Mouse (Mus musculus) midbrain, embryonic 14.5 days (tissue): ENCODE data around the gene Mrpl22. TPM values are rescaled to one million over a fixed set of nuclear protein-coding genes. Genes with fewer than 3 reads are reported as not detected.
"Not testable (repeated sequence)": the region's sequence is repeated elsewhere in the genome, so short reads cannot be mapped to it uniquely, and the experiment has no call there.

ENCODE experiments used
- ATAC-seq: fragments of 200-750 bp; cut with Nextera tagmentation; 2 replicates; pipeline ENCODE4 v1.8.0; 2017; ENCODE audit warnings: moderate number of reproducible peaks, moderate library complexity; ENCODE audit not compliant: low FRiP score, low TSS enrichment
- DNase-seq: peaks from one replicate; pipeline ENCODE4 v3.0.0-alpha.2; 2015
- H3K27ac ChIP-seq: fragments of 300-500 bp; sonication (generic); replicated peaks from 2 replicates; pipeline ENCODE4 v1.5.1; 2014; ENCODE audit warnings: mild to moderate bottlenecking, low read depth, low read length, moderate library complexity
- H3K27me3 ChIP-seq: fragments of 300-500 bp; sonication (generic); 2 replicates; pipeline ENCODE4 v1.6.1; 2014; ENCODE audit warnings: low read length, control low read depth, mixed read lengths; ENCODE audit not compliant: control insufficient read depth, insufficient read depth
- H3K36me3 ChIP-seq: fragments of 300-500 bp; sonication (generic); 2 replicates; pipeline ENCODE4 v1.6.1; 2014; ENCODE audit warnings: low read length, control low read depth; ENCODE audit not compliant: control insufficient read depth, insufficient read depth
- H3K4me1 ChIP-seq: fragments of 300-500 bp; sonication (generic); 2 replicates; pipeline ENCODE4 v1.6.1; 2014; ENCODE audit warnings: mild to moderate bottlenecking, antibody characterized with exemption, low read length, control low read depth; ENCODE audit not compliant: control insufficient read depth, insufficient read depth
- H3K4me2 ChIP-seq: fragments of 300-500 bp; sonication (generic); 2 replicates; pipeline ENCODE4 v1.6.1; 2014; ENCODE audit warnings: mild to moderate bottlenecking, low read length, moderate library complexity
- H3K4me3 ChIP-seq: fragments of 300-500 bp; sonication (generic); replicated peaks from 2 replicates; pipeline ENCODE4 v1.5.1; 2014; ENCODE audit warnings: low read depth, low read length
- H3K9ac ChIP-seq: fragments of 300-500 bp; sonication (generic); replicated peaks from 2 replicates; pipeline ENCODE4 v1.6.1; 2014; ENCODE audit warnings: mild to moderate bottlenecking, low read length, moderate library complexity
- H3K9me3 ChIP-seq: fragments of 300-500 bp; sonication (generic); 2 replicates; pipeline ENCODE4 v1.6.1; 2016; ENCODE audit warnings: low read length, control low read depth, mixed read lengths; ENCODE audit not compliant: control insufficient read depth
- WGBS: fragments of 180-500 bp; shearing (Covaris S2); extraction: QIAGEN DNeasy Blood & Tissue Kit; methylation state at CpG from one replicate; pipeline ENCODE4 v1.1.7; 2014; 5-methylcytosine and 5-hydroxymethylcytosine counted together
- polyA plus RNA-seq: library from polyadenylated mRNA; unstranded; fragments of >200 nt; fragmentation: Nextera tagmentation; extraction: Ambion mirVana; gene quantifications from 2 replicates; pipeline ENCODE4 v1.2.1, GENCODE M21; 2014

The Mrpl22 gene
- polyA plus RNA-seq, 1 experiment from 2014 or later = 101 TPM

DNA sequence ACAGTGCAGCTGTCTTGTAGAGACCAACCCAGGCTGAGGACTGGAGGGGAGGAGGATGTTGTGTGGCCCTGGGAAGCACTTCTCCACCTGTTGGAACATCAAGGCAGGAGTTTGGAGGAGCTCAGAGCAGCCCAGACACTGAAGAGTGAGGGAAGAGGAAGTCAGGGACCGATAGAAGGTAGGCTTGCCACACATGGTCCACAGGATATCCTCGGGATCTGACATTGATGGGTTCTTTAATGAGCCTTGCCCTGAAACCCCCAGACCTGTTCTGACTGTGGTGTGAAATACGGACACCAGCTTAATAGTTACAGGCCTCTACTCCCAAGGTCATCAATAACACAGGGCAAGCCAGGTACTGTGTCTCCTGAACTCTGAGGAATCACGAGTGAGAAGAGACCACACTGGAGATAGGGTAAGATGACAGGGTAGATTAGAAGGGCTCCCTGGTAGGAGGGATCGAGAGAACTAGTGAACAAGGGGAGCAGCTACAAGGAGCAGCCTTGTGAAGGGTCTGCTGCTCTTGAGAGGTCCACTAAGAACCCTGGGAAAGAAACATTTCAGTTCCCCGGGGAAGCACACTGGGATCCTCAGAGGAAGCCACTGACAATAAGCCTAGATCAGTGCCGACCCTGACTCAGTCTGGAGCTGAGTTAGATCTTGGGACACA is 42.3 kb downstream of the Mrpl22 start:
- Histone ChIP-seq H3K4me3 (no peak overlapping the region), H3K27ac (no peak overlapping the region)

DNA sequence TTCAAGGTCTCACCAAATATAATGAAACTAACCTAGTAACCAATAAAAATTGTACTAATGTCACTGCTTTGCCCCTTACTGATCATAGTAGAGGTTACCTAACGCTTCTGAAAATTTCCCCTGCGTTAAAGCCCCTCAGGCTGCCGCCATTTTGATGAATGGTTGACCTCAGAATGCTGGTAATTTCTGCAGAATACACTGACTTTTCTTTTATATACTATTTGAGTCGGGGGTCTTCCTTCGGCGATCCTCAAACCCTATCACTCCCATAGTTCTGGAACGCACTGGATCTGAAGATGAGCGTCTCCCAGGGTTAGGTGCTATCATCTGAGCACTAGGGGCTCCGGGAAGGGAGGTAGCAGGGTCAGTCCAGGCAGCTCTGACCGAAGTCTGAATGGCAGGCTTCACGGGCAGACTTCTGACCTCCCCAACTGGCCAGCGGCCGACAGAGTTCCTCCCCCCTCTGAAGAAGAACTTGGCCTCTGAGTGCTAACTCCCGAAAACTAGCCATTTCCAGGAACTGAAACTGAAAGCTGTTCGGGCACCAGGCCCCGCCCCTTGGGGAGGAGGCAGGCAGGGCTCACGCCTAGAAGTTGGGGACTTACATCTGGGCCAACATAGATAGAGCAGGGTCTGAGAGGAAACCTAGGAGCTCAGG is 43.1 kb downstream of the Mrpl22 start:
- Histone ChIP-seq H3K9me3 (no peaks in the 10 kb centered on the region), H3K4me2 (0 out of 2 replicates have a peak overlapping the region, but pooled peaks have one; percentile 27), H3K27ac (no peak overlapping the region), H3K9ac (no peak overlapping the region), H3K4me3 (no peak overlapping the region), H3K27me3 (no peaks in the 10 kb centered on the region), H3K4me1 (no peaks in the 10 kb centered on the region), H3K36me3 (no peaks in the 10 kb centered on the region)
- WGBS = 53% methylated on average over 16 of the region's 17 CpGs
- ATAC-seq (no peak), DNase-seq (peak; percentile 26)

More for the DNA sequence above, 42.3 kb downstream of the Mrpl22 start:
- no peaks in the 10 kb centered on the region for H3K27me3 ChIP-seq
- H3K36me3 ChIP-seq = no peaks in the 10 kb centered on the region
- H3K4me1 ChIP-seq = no peaks in the 10 kb centered on the region
- H3K4me2 ChIP-seq = no peak overlapping the region
- H3K9me3 ChIP-seq = no peaks in the 10 kb centered on the region
- WGBS = 83% methylated on average over 7 of the region's 7 CpGs
- ATAC-seq (no peak), DNase-seq (no peak)
- H3K9ac ChIP-seq = no peak overlapping the region

DNA sequence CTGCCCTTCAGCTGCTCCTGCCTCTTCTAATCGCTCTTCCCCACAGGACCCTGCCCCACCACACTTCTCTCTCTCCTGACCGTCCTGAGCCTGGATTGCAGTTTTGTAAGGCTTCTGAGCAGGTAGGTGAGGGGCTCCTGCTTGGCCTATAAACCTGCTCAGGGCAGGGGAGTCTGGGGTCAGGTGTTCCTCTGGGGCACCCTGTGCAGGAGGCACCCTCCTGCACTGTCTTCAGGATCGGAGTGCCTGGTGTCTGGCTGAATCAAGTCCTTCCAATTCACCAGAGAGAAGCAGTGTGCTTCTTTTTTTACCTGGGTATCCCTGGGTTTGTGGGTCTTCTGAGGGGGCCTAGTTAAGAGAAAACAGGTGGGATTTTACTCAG is 43.6 kb downstream of the Mrpl22 start:
- 39% methylated on average over 2 of the region's 3 CpGs for WGBS
- not testable (repeated sequence) for H3K4me3 ChIP-seq, H3K27ac ChIP-seq, H3K9me3 ChIP-seq, H3K27me3 ChIP-seq, DNase-seq, H3K36me3 ChIP-seq, H3K4me2 ChIP-seq, H3K9ac ChIP-seq, ATAC-seq, H3K4me1 ChIP-seq

DNA sequence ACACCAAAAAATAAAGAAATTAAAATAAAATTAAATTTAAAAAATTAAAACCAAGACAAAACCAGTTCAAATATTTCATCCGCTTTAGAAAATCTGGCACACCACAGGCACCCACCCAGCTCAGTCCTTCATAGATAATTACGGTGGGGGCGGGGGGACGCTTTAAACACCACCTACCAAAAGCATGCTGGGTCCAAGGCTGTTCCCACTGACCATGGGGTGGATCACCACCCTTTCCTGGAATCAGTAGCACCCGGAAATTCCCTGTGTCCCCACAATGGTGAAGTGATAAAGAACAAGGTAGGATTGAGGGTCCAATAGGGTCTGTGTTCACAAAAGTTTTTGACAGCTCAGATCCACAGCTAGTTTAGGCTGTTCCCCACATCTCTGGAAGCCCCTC is 44.4 kb downstream of the Mrpl22 start:
- Histone ChIP-seq H3K4me1 (no peaks in the 10 kb centered on the region), H3K4me2 (no peak overlapping the region), H3K27me3 (no peaks in the 10 kb centered on the region), H3K27ac (no peak overlapping the region), H3K4me3 (no peak overlapping the region), H3K9ac (no peak overlapping the region), H3K9me3 (no peaks in the 10 kb centered on the region), H3K36me3 (no peaks in the 10 kb centered on the region)
- 87% methylated on average over 5 of the region's 5 CpGs for WGBS
- no peak for DNase-seq
- ATAC-seq = no peak

DNA sequence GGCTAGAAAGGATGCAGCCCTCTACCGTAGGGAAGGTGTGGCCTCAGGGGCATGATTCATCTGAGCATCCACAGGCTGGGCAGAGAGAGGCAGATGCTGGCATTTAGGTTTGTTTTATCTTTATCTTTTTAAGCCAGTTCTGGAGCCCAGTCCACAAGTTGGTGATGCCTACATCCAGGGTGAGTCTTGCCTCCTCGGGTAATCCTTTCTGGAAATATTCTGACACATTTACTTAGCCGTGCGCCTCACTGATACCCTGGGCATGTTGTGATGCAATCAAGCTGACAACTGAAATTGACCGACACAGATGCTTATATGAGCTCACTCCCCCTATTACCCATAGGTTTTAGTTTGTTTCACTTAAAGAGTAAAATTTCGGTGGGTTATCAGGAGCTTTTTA is 45.4 kb downstream of the Mrpl22 start:
- Histone ChIP-seq H3K27me3 (no peaks in the 10 kb centered on the region), H3K9me3 (no peaks in the 10 kb centered on the region), H3K27ac (no peak overlapping the region), H3K9ac (no peak overlapping the region), H3K4me2 (no peak overlapping the region), H3K4me3 (no peak overlapping the region), H3K36me3 (no peaks in the 10 kb centered on the region), H3K4me1 (no peaks in the 10 kb centered on the region)
- 89% methylated on average over 6 of the region's 6 CpGs for WGBS
- ATAC-seq (no peak), DNase-seq (no peak)

DNA sequence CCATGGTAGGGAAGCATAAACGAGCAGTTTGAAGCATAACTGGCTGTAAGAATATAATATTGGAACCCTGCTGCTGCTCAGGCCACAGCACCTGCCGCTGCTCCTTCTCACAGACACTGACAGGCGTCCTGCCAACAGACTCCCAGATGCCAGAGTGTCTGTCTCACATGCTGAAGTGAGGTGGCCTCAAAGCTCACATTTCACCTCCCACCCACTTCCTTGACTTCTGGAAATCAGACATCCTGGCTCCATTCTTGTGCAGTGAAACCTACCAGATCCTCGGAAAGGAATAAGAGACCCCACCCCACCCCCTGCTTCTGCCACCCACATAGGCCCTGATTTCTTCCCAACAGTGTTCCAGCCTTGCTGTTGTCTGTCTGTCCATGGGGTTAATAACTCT is 52.3 kb downstream of the Mrpl22 start:
- Histone ChIP-seq H3K4me2 (no peak overlapping the region), H3K4me3 (no peak overlapping the region), H3K27ac (no peak overlapping the region), H3K9ac (no peak overlapping the region), H3K36me3 (no peaks in the 10 kb centered on the region), H3K4me1 (no peaks in the 10 kb centered on the region), H3K27me3 (no peaks in the 10 kb centered on the region), H3K9me3 (no peaks in the 10 kb centered on the region)
- no peak for ATAC-seq
- WGBS = 42% methylated on average over 4 of the region's 4 CpGs
- DNase-seq = no peak

DNA sequence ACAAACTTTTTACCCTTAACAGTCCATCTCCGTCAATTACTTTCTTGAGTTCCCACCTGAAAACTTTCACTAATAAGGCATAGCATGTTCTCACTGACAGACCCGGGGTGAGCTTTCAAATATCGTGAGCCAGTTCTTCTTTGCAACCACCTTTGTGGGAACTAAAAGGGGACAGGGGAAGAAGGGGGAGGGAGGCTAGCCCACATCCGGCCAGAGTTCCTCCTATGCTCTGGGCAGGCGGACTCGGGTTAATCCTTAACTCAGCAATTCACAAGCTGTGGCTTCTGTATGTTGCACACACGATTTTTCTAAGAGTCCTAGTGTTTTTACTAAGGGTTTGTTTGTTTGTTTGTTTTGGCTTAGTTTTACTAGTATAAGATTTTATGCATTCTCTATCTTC is 52.9 kb downstream of the Mrpl22 start:
- Histone ChIP-seq H3K4me2 (no peak overlapping the region), H3K27me3 (no peaks in the 10 kb centered on the region), H3K9me3 (no peaks in the 10 kb centered on the region), H3K4me1 (no peaks in the 10 kb centered on the region), H3K9ac (no peak overlapping the region), H3K4me3 (no peak overlapping the region), H3K27ac (no peak overlapping the region), H3K36me3 (no peaks in the 10 kb centered on the region)
- no peak for ATAC-seq
- DNase-seq = no peak
- WGBS = 71% methylated on average over 7 of the region's 7 CpGs

DNA sequence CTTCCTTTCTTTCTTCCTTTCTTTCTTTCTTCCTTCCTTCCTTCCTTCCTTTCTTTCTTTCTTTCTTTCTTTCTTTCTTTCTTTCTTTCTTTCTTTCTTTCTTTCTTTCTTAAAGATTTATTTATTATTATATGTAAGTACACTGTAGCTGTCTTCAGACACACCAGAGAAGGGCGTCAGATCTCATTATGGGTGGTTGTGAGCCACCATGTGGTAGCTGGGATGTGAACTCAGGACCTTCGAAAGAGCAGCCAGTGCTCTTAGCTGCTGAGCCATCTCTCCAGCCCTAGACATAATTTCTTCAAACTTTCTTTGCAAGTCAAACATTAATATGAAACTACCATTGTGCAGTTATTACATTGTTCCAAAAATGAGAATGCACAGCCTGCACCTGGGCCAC is 53.4 kb downstream of the Mrpl22 start:
- not testable (repeated sequence) for H3K4me3 ChIP-seq, H3K9ac ChIP-seq, H3K27ac ChIP-seq, DNase-seq, H3K4me1 ChIP-seq, H3K4me2 ChIP-seq, H3K9me3 ChIP-seq, H3K27me3 ChIP-seq, ATAC-seq, H3K36me3 ChIP-seq
- 85% methylated on average over 2 of the region's 2 CpGs for WGBS

DNA sequence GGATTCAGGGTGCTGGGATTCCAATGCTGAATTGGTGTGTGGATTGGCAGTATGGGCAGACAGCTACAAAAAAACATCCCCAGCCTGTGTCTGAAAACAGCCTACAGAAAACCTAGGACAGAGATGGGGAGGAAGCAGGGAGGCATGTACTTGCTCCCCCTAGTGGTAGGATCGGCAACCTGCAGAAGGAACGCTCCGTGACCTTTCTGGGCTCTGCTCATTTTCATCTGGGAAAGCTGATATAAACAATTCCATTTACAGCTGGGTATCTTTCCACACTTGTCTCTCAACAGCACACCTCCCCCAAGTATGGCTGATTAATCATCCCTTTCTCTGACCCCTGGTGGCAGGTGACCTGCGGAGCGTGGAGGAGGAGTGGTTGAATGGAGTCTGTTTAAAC is 54.2 kb downstream of the Mrpl22 start:
- H3K36me3 ChIP-seq = no peaks in the 10 kb centered on the region
- H3K9ac ChIP-seq = no peak overlapping the region
- ATAC-seq (no peak), DNase-seq (peak; percentile 77)
- H3K4me1 ChIP-seq = no peaks in the 10 kb centered on the region
- no peak overlapping the region for H3K27ac ChIP-seq
- H3K27me3 ChIP-seq = no peaks in the 10 kb centered on the region
- H3K4me3 ChIP-seq = no peak overlapping the region
- 10% methylated on average over 5 of the region's 5 CpGs for WGBS
- no peak overlapping the region for H3K4me2 ChIP-seq
- H3K9me3 ChIP-seq = no peaks in the 10 kb centered on the region
